Mouse (Mus musculus): Measurements from ENCODE around the gene Wrap53. TPM values are rescaled to one million over a fixed set of nuclear protein-coding genes. Genes with fewer than 3 reads are reported as not detected.
"Not testable (repeated sequence)": the region's sequence is repeated elsewhere in the genome, so short reads cannot be mapped to it uniquely, and the experiment has no call there.

Gene Wrap53
- polyA plus RNA-seq, 1 experiment from 2014 or later, result 19.2 TPM

DNA sequence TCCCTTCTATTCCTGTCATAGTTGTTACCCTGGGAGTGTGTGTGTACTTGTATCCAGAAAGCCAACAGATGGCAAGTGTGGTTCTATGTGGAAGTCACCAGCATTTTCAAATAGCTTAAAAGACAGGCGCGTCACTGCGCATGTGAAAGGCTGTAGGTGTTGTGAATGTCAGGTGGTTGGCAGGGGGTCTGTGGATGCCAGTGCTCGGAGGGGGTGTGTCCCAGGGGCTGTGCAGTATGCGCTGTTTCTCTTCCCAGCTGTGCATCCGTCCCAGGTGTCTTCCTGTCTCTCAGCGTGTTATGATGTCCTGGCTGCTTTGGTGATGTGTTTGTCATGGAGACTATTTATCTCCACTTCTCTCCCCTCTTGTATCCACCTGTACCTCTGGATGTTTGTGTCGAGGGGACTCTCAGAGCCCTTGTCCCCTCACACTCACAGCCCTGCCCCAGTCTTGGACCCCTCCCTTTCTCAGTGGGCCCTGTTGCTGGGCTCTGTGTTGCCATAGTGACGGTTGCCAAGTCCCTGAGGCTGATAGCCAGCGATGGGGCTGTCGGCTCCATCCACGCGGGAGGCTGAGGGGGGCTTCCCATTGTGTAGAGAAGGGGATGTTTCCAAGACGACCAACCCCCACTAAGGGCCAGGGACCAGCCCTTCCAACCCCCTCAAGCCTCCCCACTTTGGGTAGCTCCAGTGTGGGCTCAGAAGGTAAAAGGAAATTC, 27.3 kb downstream of the Wrap53 start:
- WGBS, result 3% methylated on average over 14 of the region's 14 CpGs
- H3K9me3 ChIP-seq (replicated peaks; ENCODE audit: control insufficient read depth, low read length, poor library complexity, severe bottlenecking), result no peaks in the 10 kb centered on the region
- peak; percentile 85 for ATAC-seq
- peak overlapping the region; percentile 91 for H3K27ac ChIP-seq (ENCODE audit: low read length)
- peak overlapping the region; percentile 7; the same call in 1 of the 2 replicates for H3K4me3 ChIP-seq (ENCODE audit: low read depth, low read length)
- no peaks in the 10 kb centered on the region for H3K27me3 ChIP-seq (ENCODE audit: control insufficient read depth, insufficient read depth, low read depth, low read length)
- peaks cover 63% of the 10 kb centered on the region for H3K4me1 ChIP-seq (ENCODE audit: control insufficient read depth, insufficient read depth, low read length)
- no peaks in the 10 kb centered on the region for H3K36me3 ChIP-seq (ENCODE audit: control insufficient read depth, insufficient read depth, low read length)
- H3K4me2 ChIP-seq (ENCODE audit: low read length), result peak overlapping the region; percentile 48
- H3K9ac ChIP-seq (ENCODE audit: low read depth, low read length), result peak overlapping the region; percentile 59

DNA sequence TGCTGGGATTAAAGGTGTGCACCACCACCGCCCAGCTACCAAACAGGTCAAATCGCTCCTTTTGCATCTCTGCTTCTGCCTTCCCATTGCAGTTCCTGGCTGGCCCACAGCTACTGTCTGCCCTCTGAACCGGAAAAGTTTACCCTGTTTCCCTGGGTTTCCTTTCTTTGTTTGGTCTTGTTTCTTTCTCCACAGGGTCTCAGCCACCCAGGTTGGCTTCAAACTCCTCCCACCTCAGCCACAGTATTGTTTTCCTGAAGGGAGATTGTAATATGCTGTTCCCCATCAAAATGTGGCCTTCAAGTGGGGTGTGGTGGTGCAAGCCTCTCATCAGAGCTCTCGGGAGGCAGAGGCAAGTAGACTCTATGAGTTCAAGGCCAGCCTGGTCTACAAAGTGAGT, 28.7 kb downstream of the Wrap53 start:
- no peak overlapping the region for H3K27ac ChIP-seq (ENCODE audit: low read length)
- no peak for ATAC-seq
- WGBS, result 56% methylated on average over 4 of the region's 4 CpGs

DNA sequence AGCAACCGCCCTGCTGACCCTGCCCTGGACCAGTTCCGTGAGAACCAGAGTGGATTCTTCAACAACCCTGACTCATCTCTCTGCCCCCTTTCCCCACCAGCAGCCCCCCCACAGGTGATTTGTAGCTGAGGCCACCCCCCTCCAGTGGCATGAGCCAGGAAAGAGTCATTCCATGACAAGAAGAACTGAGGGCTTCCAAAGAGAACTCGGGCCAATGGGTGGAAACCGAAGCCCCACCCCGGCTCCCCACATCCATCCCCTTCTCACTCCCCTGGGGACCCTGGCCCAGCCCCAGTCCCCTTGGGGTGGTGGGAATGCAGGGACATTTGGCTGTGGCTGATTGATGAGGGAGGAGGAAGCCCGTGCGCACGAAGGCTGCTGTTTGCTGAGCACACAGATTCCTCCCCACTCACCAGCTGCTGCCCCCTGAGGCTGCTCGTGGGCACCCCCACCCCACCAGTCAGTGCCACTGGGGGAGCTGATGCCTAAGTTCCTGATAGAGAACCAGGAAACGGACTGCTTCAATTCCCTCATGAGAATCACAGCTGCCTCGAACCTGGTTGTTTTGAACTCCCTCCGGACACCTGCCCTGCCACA, 30.9 kb downstream of the Wrap53 start, which contains the start of gene Dnah2:
Gene Dnah2, minus strand, starts transcription at position 51 of the 597 bp plus-strand sequence.
- H3K4me3 ChIP-seq (ENCODE audit: low read depth, low read length), result no peak within 1 kb of the TSS
- whole genome bisulfite sequencing, result 43% methylated on average over 12 of the region's 12 CpGs
- peak within 1 kb of the TSS; percentile 21; the same call in 1 of the 2 replicates for H3K9ac ChIP-seq (ENCODE audit: low read depth, low read length)
- peaks cover 73% of the 10 kb centered on the region for H3K4me1 ChIP-seq (ENCODE audit: control insufficient read depth, insufficient read depth, low read length)
- no peaks in the 10 kb centered on the region for H3K36me3 ChIP-seq (ENCODE audit: control insufficient read depth, insufficient read depth, low read length)
- H3K27me3 ChIP-seq (ENCODE audit: control insufficient read depth, insufficient read depth, low read depth, low read length), result no peaks in the 10 kb centered on the region
- H3K27ac ChIP-seq (ENCODE audit: low read length), result peak within 1 kb of the TSS; percentile 95; the same call in 1 of the 2 replicates
- no peaks in the 10 kb centered on the region for H3K9me3 ChIP-seq (replicated peaks; ENCODE audit: control insufficient read depth, low read length, poor library complexity, severe bottlenecking)
- no peak within 1 kb of the TSS for H3K4me2 ChIP-seq (ENCODE audit: low read length)
- ATAC-seq, result no peak

More for the DNA sequence above, 28.7 kb downstream of the Wrap53 start:
- Histone ChIP-seq H3K4me1 (ENCODE audit: control insufficient read depth, insufficient read depth, low read length) (peaks cover 66% of the 10 kb centered on the region), H3K4me2 (ENCODE audit: low read length) (no peak overlapping the region), H3K4me3 (ENCODE audit: low read depth, low read length) (no peak overlapping the region), H3K9me3 (replicated peaks; ENCODE audit: control insufficient read depth, low read length, poor library complexity, severe bottlenecking) (no peaks in the 10 kb centered on the region), H3K27me3 (ENCODE audit: control insufficient read depth, insufficient read depth, low read depth, low read length) (no peaks in the 10 kb centered on the region), H3K9ac (ENCODE audit: low read depth, low read length) (no peak overlapping the region), H3K36me3 (ENCODE audit: control insufficient read depth, insufficient read depth, low read length) (no peaks in the 10 kb centered on the region)

DNA sequence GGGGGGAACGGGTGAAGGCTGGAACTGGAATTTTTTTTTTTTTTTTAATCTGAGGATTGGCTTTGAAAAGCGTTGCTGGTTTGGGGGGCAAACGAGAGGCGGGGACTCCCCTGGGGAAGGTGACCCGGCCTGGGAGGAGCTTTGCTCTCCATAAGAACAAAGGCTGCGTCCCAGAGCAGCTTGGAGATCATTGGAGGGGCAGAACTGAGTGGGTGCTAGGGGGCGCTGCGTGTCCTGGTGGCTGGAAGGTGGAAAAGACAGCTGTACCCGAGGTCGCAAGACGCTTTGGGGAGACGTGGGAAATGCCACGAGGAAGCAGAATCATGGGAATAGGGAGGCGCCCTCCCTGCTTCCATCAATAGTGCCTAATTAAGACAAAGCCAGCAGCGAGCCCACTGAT, 33.0 kb downstream of the Wrap53 start:
- H3K36me3 ChIP-seq (ENCODE audit: control insufficient read depth, insufficient read depth, low read length), result no peaks in the 10 kb centered on the region
- H3K27me3 ChIP-seq (ENCODE audit: control insufficient read depth, insufficient read depth, low read depth, low read length), result no peaks in the 10 kb centered on the region
- peak overlapping the region; percentile 69 for H3K9ac ChIP-seq (ENCODE audit: low read depth, low read length)
- peak overlapping the region; percentile 95 for H3K27ac ChIP-seq (ENCODE audit: low read length)
- no peaks in the 10 kb centered on the region for H3K9me3 ChIP-seq (replicated peaks; ENCODE audit: control insufficient read depth, low read length, poor library complexity, severe bottlenecking)
- H3K4me2 ChIP-seq (ENCODE audit: low read length), result peak overlapping the region; percentile 79
- peak; percentile 15; the same call in 1 of the 2 replicates for ATAC-seq
- H3K4me1 ChIP-seq (ENCODE audit: control insufficient read depth, insufficient read depth, low read length), result peaks cover 62% of the 10 kb centered on the region
- WGBS, result 2% methylated on average over 15 of the region's 15 CpGs
- H3K4me3 ChIP-seq (ENCODE audit: low read depth, low read length), result peak overlapping the region; percentile 50

DNA sequence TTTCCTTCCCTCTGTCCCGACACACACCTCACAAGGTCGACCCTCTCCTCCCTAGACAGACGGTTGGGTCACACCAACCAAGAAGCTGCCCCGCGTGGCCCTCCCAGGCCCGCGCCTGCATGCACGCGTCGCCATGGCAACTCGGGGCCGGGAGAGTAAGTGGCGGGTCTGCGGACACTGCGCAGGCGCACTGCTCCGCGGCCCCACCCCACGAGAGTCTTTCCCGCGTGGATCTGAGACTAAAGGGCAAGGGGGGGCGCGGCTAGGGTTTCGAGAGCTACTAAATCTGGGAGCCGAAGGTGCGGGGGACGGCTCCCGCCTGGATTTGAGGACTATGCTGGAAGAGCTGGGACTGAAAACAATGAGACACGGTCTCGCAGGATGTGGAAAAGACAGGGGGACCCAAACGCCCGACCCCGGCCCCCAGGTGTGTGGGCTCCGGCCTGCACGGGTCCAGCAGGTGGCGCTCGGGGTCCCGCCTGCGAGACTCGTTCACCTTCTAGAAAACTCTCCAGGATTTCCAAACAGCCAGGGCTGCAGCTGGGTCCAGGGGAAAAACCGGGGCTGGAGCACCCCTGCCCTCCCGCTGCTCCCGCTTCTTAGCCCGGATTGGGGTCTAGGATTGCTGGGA, 33.5 kb downstream of the Wrap53 start:
- WGBS, result under 1% methylated on average over 44 of the region's 44 CpGs
- Histone ChIP-seq H3K4me1 (ENCODE audit: control insufficient read depth, insufficient read depth, low read length) (peaks cover 58% of the 10 kb centered on the region), H3K27ac (ENCODE audit: low read length) (peak overlapping the region; percentile 95), H3K27me3 (ENCODE audit: control insufficient read depth, insufficient read depth, low read depth, low read length) (no peaks in the 10 kb centered on the region), H3K4me2 (ENCODE audit: low read length) (peak overlapping the region; percentile 79), H3K9ac (ENCODE audit: low read depth, low read length) (peak overlapping the region; percentile 69), H3K36me3 (ENCODE audit: control insufficient read depth, insufficient read depth, low read length) (no peaks in the 10 kb centered on the region), H3K9me3 (replicated peaks; ENCODE audit: control insufficient read depth, low read length, poor library complexity, severe bottlenecking) (no peaks in the 10 kb centered on the region), H3K4me3 (ENCODE audit: low read depth, low read length) (peak overlapping the region; percentile 50)
- ATAC-seq, result peak; percentile 75

DNA sequence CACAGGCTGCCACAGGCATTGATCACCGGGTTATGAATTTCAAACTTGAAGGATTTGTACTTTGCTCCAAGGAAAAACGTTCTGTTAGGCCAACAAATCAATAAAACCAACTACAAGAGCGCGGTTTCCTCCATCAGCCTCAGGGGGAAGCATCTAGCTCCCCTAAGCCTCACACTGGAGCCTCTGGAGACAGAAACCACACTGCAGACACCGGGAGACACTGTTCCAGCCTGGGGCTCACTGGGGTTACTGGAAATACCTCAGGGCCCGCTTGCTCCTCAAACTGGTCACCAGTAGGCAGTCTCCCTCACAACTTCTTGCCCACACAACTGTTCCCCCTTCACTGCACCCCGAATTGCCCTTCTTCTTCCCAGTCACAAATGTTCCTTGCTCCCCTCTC, 34.1 kb downstream of the Wrap53 start:
- Histone ChIP-seq H3K36me3 (ENCODE audit: control insufficient read depth, insufficient read depth, low read length) (no peaks in the 10 kb centered on the region), H3K27ac (ENCODE audit: low read length) (peak overlapping the region; percentile 95), H3K4me1 (ENCODE audit: control insufficient read depth, insufficient read depth, low read length) (peaks cover 58% of the 10 kb centered on the region), H3K9me3 (replicated peaks; ENCODE audit: control insufficient read depth, low read length, poor library complexity, severe bottlenecking) (no peaks in the 10 kb centered on the region), H3K27me3 (ENCODE audit: control insufficient read depth, insufficient read depth, low read depth, low read length) (no peaks in the 10 kb centered on the region), H3K4me3 (ENCODE audit: low read depth, low read length) (peak overlapping the region; percentile 50), H3K9ac (ENCODE audit: low read depth, low read length) (peak overlapping the region; percentile 69), H3K4me2 (ENCODE audit: low read length) (peak overlapping the region; percentile 79)
- ATAC-seq, result peak; percentile 19; the same call in 1 of the 2 replicates
- WGBS, result 9% methylated on average over 7 of the region's 7 CpGs

DNA sequence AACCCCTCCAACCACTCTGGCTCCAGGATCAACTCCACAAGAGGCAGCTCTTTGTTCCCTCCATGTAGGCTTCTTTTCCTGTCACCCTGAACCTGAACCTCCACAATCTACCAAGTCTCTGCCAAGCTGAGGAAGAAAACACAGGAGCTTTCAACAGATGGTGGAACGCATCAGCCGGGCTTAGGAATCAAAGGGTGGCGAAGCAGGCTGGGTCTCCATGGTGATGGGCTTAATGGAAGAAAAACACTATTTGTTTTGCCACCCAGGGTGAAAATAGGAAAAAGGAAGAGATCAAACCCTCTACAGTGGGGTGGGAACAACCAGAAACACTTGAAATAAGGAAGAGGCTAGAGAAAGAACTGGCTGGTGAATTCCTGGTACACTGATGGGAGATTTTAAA, 36.5 kb downstream of the Wrap53 start:
- ATAC-seq, result no peak
- no peaks in the 10 kb centered on the region for H3K27me3 ChIP-seq (ENCODE audit: control insufficient read depth, insufficient read depth, low read depth, low read length)
- no peaks in the 10 kb centered on the region for H3K9me3 ChIP-seq (replicated peaks; ENCODE audit: control insufficient read depth, low read length, poor library complexity, severe bottlenecking)
- H3K36me3 ChIP-seq (ENCODE audit: control insufficient read depth, insufficient read depth, low read length), result no peaks in the 10 kb centered on the region
- peak overlapping the region; percentile 31; the same call in 1 of the 2 replicates for H3K4me2 ChIP-seq (ENCODE audit: low read length)
- no peak overlapping the region for H3K4me3 ChIP-seq (ENCODE audit: low read depth, low read length)
- peak overlapping the region; percentile 31; the same call in 1 of the 2 replicates for H3K9ac ChIP-seq (ENCODE audit: low read depth, low read length)
- peak overlapping the region; percentile 79 for H3K27ac ChIP-seq (ENCODE audit: low read length)
- 7% methylated on average over 3 of the region's 3 CpGs for whole genome bisulfite sequencing
- peaks cover 44% of the 10 kb centered on the region for H3K4me1 ChIP-seq (ENCODE audit: control insufficient read depth, insufficient read depth, low read length)

DNA sequence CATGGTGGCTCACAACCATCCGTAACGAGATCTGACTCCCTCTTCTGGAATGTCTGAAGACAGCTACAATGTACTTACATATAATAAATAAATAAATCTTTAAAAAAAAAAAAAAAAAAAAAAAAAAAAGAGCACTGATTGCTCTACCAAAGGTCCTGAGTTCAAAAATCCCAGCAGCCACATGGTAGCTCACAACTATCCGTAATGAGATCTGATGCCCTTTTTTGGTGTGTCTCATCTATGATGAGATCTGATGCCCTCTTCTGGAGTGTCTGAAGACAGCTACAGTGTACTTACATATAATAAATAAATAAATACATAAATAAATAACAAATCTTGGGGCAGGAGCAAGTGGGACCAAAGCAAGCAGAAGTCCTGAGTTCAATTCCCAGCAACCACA, 38.3 kb downstream of the Wrap53 start:
- ATAC-seq; H3K27me3 ChIP-seq (ENCODE audit: control insufficient read depth, insufficient read depth, low read depth, low read length): not testable (repeated sequence)

DNA sequence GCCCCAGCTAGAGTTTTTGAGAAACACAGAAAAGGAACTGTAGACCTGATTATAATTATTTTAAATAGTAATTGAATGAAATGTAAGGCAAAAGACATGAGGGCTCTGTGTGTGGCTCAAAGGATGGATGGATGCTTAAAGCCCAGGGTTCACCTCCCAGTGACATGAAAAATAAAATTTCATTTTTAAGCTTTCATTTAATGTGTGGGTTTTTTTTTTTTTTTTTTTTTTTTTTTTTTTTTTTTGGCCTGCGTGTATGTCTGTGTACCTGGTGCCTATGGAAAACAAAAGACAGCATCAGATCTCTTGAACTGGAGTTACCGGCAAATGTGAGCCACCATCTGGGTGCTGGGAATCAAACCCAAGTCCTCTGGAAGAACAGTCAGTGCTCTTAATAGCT, 39.4 kb downstream of the Wrap53 start:
- no peak for ATAC-seq
- WGBS, result 96% methylated on average over 2 of the region's 2 CpGs
- H3K36me3 ChIP-seq (ENCODE audit: control insufficient read depth, insufficient read depth, low read length), result no peaks in the 10 kb centered on the region
- no peak overlapping the region for H3K27ac ChIP-seq (ENCODE audit: low read length)
- H3K9me3 ChIP-seq (replicated peaks; ENCODE audit: control insufficient read depth, low read length, poor library complexity, severe bottlenecking), result no peaks in the 10 kb centered on the region
- no peak overlapping the region for H3K4me3 ChIP-seq (ENCODE audit: low read depth, low read length)
- H3K4me2 ChIP-seq (ENCODE audit: low read length), result no peak overlapping the region
- no peak overlapping the region for H3K9ac ChIP-seq (ENCODE audit: low read depth, low read length)
- peaks cover 18% of the 10 kb centered on the region for H3K4me1 ChIP-seq (ENCODE audit: control insufficient read depth, insufficient read depth, low read length)
- H3K27me3 ChIP-seq (ENCODE audit: control insufficient read depth, insufficient read depth, low read depth, low read length), result no peaks in the 10 kb centered on the region

More for the DNA sequence above, 38.3 kb downstream of the Wrap53 start:
- not testable (repeated sequence) for H3K4me3 ChIP-seq (ENCODE audit: low read depth, low read length); H3K36me3 ChIP-seq (ENCODE audit: control insufficient read depth, insufficient read depth, low read length); H3K9me3 ChIP-seq (replicated peaks; ENCODE audit: control insufficient read depth, low read length, poor library complexity, severe bottlenecking); H3K4me2 ChIP-seq (ENCODE audit: low read length); H3K9ac ChIP-seq (ENCODE audit: low read depth, low read length); H3K27ac ChIP-seq (ENCODE audit: low read length)
- WGBS, result 75% methylated on average over 1 of the region's 3 CpGs
- H3K4me1 ChIP-seq (ENCODE audit: control insufficient read depth, insufficient read depth, low read length), result peaks cover 28% of the 10 kb centered on the region

All from midbrain, embryonic 16.5 days (tissue).